15 mouse cellular contexts compared by ENCODE assay signal in the genomic region with DNA sequence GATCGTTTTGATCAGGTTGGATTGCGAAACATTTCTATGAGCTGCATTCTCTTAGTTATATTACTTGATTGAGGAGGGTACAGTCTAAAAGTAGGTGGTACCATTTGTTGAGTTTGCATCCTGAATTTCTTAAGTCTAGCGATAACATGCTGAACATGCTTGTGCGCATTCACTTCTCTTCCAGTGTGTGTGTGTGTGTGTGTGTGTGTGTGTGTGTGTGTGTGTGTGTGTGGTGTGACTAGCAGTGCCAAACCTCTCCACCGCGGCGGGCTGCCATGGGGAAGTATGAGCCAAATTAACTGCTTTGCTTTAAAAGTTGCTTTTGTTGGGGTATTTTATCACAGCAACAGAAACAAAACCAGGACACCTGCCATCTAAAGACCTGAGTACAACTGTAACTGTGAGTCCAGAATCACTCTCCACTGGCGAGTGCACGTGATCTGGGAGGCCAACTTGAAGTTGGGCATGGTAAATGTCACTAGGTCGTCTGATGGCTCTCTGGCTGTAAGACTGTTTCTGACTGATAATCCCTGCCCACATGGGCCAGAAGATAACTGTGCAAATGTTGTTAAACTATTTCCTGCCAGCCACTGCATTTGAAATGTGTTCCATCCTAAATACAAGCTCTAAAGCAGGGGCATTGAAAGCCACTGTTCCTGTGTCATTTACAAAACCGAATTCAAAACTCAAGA.
DNase-seq lines count a peak whose midpoint lies in the region; ATAC-seq lines count a peak whose summit lies in the region.
"Had no signal": no experiment of that assay in that cellular context is flagged by ENCODE, and none has a peak within 500 bp of the region (broad histone marks: within the 10 kb centered on the region; RNA-seq: fewer than 3 reads in every experiment).

No protein-coding gene starts in this region.

- no peak overlapping the region for H3K4me3 ChIP-seq in heart, embryonic 12.5 days
- no peak overlapping the region for H3K4me3 ChIP-seq in heart, embryonic 10.5 days
- H3K4me3 ChIP-seq in heart, embryonic 13.5 days: no peak overlapping the region
- H3K4me3 ChIP-seq in liver, embryonic 13.5 days (replicated peaks): no peak overlapping the region
- H3K4me3 ChIP-seq in forebrain, embryonic 10.5 days: no peak overlapping the region
- H3K4me3 ChIP-seq: heart, adult 2 months; limb, embryonic 15.5 days had no signal

- peaks cover 10% of the 10 kb centered on the region for H3K4me1 ChIP-seq in heart, embryonic 12.5 days (replicated peaks)
- peaks cover 6% of the 10 kb centered on the region; the same call in 1 of the 2 replicates for H3K4me1 ChIP-seq in heart, embryonic 10.5 days
- peaks cover 22% of the 10 kb centered on the region for H3K4me1 ChIP-seq in heart, embryonic 13.5 days
- H3K4me1 ChIP-seq in liver, embryonic 13.5 days (replicated peaks): peaks cover 25% of the 10 kb centered on the region
- H3K4me1 ChIP-seq in forebrain, embryonic 10.5 days: no peaks in the 10 kb centered on the region
- H3K4me1 ChIP-seq: limb, embryonic 15.5 days had no signal

- WGBS in heart, embryonic 12.5 days: 65% methylated on average over 11 of the region's 11 CpGs
- 71% methylated on average over 11 of the region's 11 CpGs for WGBS in heart, embryonic 10.5 days
- 68% methylated on average over 11 of the region's 11 CpGs for WGBS in heart, embryonic 13.5 days
- WGBS in liver, embryonic 13.5 days (ENCODE audit: insufficient replicate concordance): 52% methylated on average over 11 of the region's 11 CpGs
- WGBS in forebrain, embryonic 10.5 days: 90% methylated on average over 11 of the region's 11 CpGs

- H3K27ac ChIP-seq in heart, embryonic 12.5 days (ENCODE audit: poor library complexity, severe bottlenecking): 0 out of 2 replicates have a peak overlapping the region, but pooled peaks have one; percentile 12
- H3K27ac ChIP-seq in heart, embryonic 10.5 days: no peak overlapping the region
- peak overlapping the region; percentile 8 for H3K27ac ChIP-seq in heart, embryonic 13.5 days (replicated peaks)
- H3K27ac ChIP-seq in liver, embryonic 13.5 days: peak overlapping the region; percentile 71
- H3K27ac ChIP-seq in forebrain, embryonic 10.5 days: no peak overlapping the region
- H3K27ac ChIP-seq: heart, adult 2 months; limb, embryonic 15.5 days had no signal

- H3K4me2 ChIP-seq in heart, embryonic 12.5 days: no peak overlapping the region
- H3K4me2 ChIP-seq in heart, embryonic 13.5 days: no peak overlapping the region
- peak overlapping the region; percentile 38 for H3K4me2 ChIP-seq in liver, embryonic 13.5 days
- H3K4me2 ChIP-seq: limb, embryonic 15.5 days had no signal

- no peaks in the 10 kb centered on the region for H3K9me3 ChIP-seq in heart, embryonic 12.5 days (replicated peaks)
- no peaks in the 10 kb centered on the region for H3K9me3 ChIP-seq in heart, embryonic 10.5 days
- H3K9me3 ChIP-seq in heart, embryonic 13.5 days: no peaks in the 10 kb centered on the region
- no peaks in the 10 kb centered on the region for H3K9me3 ChIP-seq in liver, embryonic 13.5 days (replicated peaks)
- H3K9me3 ChIP-seq in forebrain, embryonic 10.5 days: no peaks in the 10 kb centered on the region
- H3K9me3 ChIP-seq: limb, embryonic 15.5 days had no signal

- H3K36me3 ChIP-seq in heart, embryonic 12.5 days: no peaks in the 10 kb centered on the region
- H3K36me3 ChIP-seq in heart, embryonic 10.5 days: no peaks in the 10 kb centered on the region
- no peaks in the 10 kb centered on the region for H3K36me3 ChIP-seq in heart, embryonic 13.5 days
- H3K36me3 ChIP-seq in liver, embryonic 13.5 days: no peaks in the 10 kb centered on the region
- H3K36me3 ChIP-seq in forebrain, embryonic 10.5 days (replicated peaks): no peaks in the 10 kb centered on the region
- H3K36me3 ChIP-seq: limb, embryonic 15.5 days had no signal

- DNase-seq in heart, embryonic 10.5 days (ENCODE audit: low spot score): no peak
- DNase-seq in liver, embryonic 13.5 days: peak; percentile 59
- DNase-seq in spleen, postnatal 4 days (ENCODE audit: low spot score in 2 of 2): peak; percentile 59 to 68
- no peak for DNase-seq in forebrain, embryonic 10.5 days (ENCODE audit: extremely low spot score, low spot score)
- no peak for DNase-seq in left cerebral cortex, adult 11 months (ENCODE audit: low spot score)
- no peak for DNase-seq in lung, postnatal 14 days
- DNase-seq: adrenal gland, postnatal 36 days; cerebellum, adult 2 months; embryo, embryonic 11 days; kidney, postnatal 25 days; right cerebral cortex, postnatal 14 days had no signal

- ATAC-seq in heart, embryonic 12.5 days (ENCODE audit: insufficient number of reproducible peaks, low FRiP score): peak; percentile 69
- peak; percentile 31; the same call in 1 of the 2 replicates for ATAC-seq in heart, embryonic 13.5 days (ENCODE audit: extremely low read depth, insufficient number of reproducible peaks, low FRiP score, low TSS enrichment)
- ATAC-seq in liver, embryonic 13.5 days (ENCODE audit: low read depth): peak; percentile 96

- no peak overlapping the region for H3K9ac ChIP-seq in heart, embryonic 12.5 days
- no peak overlapping the region for H3K9ac ChIP-seq in heart, embryonic 13.5 days
- H3K9ac ChIP-seq in liver, embryonic 13.5 days: no peak overlapping the region; the same call in 1 of the 2 replicates
- H3K9ac ChIP-seq: limb, embryonic 15.5 days had no signal

- H3K27me3 ChIP-seq in heart, embryonic 12.5 days (replicated peaks): no peaks in the 10 kb centered on the region
- no peaks in the 10 kb centered on the region for H3K27me3 ChIP-seq in heart, embryonic 10.5 days (ENCODE audit: insufficient read depth, poor library complexity, severe bottlenecking)
- no peaks in the 10 kb centered on the region for H3K27me3 ChIP-seq in heart, embryonic 13.5 days (replicated peaks)
- no peaks in the 10 kb centered on the region for H3K27me3 ChIP-seq in liver, embryonic 13.5 days
- H3K27me3 ChIP-seq in forebrain, embryonic 10.5 days (ENCODE audit: poor library complexity, severe bottlenecking): no peaks in the 10 kb centered on the region
- H3K27me3 ChIP-seq: limb, embryonic 15.5 days had no signal

Comparison
In these comparisons a context has a peak if more than half of its experiments do, and no peak if none do; other contexts are left out.
1. H3K27ac ChIP-seq: peak in heart, embryonic 12.5 days (single experiment), heart, embryonic 13.5 days (single experiment) and liver, embryonic 13.5 days (single experiment); none in heart, embryonic 10.5 days (single experiment) and forebrain, embryonic 10.5 days (single experiment).
2. ATAC-seq: peak in every context shown above with its lines; median percentile 96 in liver, embryonic 13.5 days; 69 in heart, embryonic 12.5 days; 31 in heart, embryonic 13.5 days.
3. DNase-seq: peak in liver, embryonic 13.5 days (single experiment) and spleen, postnatal 4 days (2 of 2); none in heart, embryonic 10.5 days (single experiment), forebrain, embryonic 10.5 days (single experiment), left cerebral cortex, adult 11 months (single experiment) and lung, postnatal 14 days (single experiment).